Mouse (Mus musculus) cortical plate, adult 2 months (tissue): ENCODE measurements around the gene Npsr1.

ENCODE experiments used
- CTCF ChIP-seq: fragments of 200-500 bp; IDR thresholded peaks from 2 replicates; pipeline ENCODE4 v1.5.1; 2011; ENCODE audit warnings: mild to moderate bottlenecking, control low read depth, low read length; ENCODE audit not compliant: insufficient read depth; ENCODE audit errors: extremely low read depth
- POLR2A ChIP-seq: fragments of 200-500 bp; IDR thresholded peaks from 2 replicates; pipeline ENCODE4 v1.6.1; 2011; ENCODE audit warnings: mild to moderate bottlenecking, low read length, control low read depth; ENCODE audit not compliant: insufficient read depth; ENCODE audit errors: extremely low read depth

GRCm38 (mm10) chr9:24282617-24283016 is 184.8 kb downstream of the Npsr1 start:
- TF ChIP-seq CTCF (no peak), POLR2A (no peak)
